Mouse (Mus musculus): ENCODE measurements around the gene Gm10999. TPM values are rescaled to one million over a fixed set of nuclear protein-coding genes. Genes with fewer than 3 reads are reported as not detected.
"Not testable (repeated sequence)": the region's sequence is repeated elsewhere in the genome, so short reads cannot be mapped to it uniquely, and the experiment has no call there.

The Gm10999 gene
- not detected in 2 replicates for polyA plus RNA-seq (2015; fragmentation: Nextera tagmentation; extraction: Ambion mirVana)

DNA sequence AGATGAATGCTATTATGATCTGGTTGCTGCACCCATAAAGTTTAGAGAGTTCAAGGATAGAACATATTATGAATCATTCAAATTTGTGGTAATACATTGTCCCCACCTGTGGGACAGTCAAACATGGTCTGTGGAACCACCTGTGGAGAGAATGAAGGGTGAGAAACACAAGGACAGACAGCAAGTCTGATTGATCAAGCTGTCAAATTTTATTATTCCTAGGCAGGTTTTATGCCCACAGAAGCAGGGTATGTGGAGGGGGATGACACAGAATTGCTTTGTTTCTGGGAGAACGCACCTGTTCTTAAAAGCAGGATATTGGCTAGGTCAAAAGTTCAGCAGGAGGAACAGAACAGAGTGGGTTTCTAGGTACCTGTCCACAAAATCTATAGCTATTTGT lies at the start of gene Gm10999:
Gene Gm10999 (minus strand): TSS at position 101 of the 400 bp plus-strand sequence.
- ATAC-seq (ENCODE audit: insufficient read depth) = no peak
- no peak within 1 kb of the TSS for H3K27ac ChIP-seq (replicated peaks)
- H3K9ac ChIP-seq = no peak within 1 kb of the TSS
- WGBS (ENCODE audit: insufficient replicate concordance) = 63% methylated on average over 1 of the region's 1 CpGs
- H3K4me2 ChIP-seq = no peak within 1 kb of the TSS
- no peaks in the 10 kb centered on the region for H3K4me1 ChIP-seq (replicated peaks)
- H3K4me3 ChIP-seq (replicated peaks) = no peak within 1 kb of the TSS
- no peaks in the 10 kb centered on the region for H3K9me3 ChIP-seq (replicated peaks)
- no peaks in the 10 kb centered on the region for H3K27me3 ChIP-seq
- no peaks in the 10 kb centered on the region for H3K36me3 ChIP-seq (replicated peaks)

DNA sequence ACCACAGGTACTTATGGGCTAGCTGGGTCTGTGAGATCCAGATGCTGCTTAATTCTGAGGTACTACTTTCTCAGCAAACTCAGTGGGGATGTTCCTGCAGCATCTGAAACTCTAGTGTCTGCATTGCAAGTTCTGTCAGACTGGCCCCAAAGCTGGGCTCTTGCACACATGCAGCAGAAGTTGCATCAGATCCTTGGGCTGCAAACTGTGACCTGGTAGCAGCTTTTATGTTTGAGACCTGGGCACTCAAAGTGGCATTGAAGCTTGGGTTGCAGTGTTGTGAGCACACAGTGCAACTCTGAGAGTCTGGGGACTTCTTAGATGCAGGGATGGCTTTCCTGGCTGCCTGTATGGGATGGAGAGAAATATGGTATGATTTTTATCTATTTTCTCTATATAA lies 2.0 kb upstream of the Gm10999 start:
- Histone ChIP-seq H3K27me3 (no peaks in the 10 kb centered on the region), H3K4me3 (replicated peaks) (no peak overlapping the region), H3K4me1 (replicated peaks) (no peaks in the 10 kb centered on the region), H3K9ac (no peak overlapping the region), H3K36me3 (replicated peaks) (no peaks in the 10 kb centered on the region), H3K4me2 (no peak overlapping the region), H3K9me3 (replicated peaks) (no peaks in the 10 kb centered on the region), H3K27ac (replicated peaks) (no peak overlapping the region)
- no peak for ATAC-seq (ENCODE audit: insufficient read depth)

GRCm38 (mm10) chr8:129115761-129116160 lies 15.7 kb downstream of the Gm10999 start:
- H3K27ac ChIP-seq (replicated peaks); H3K4me1 ChIP-seq (replicated peaks); H3K27me3 ChIP-seq; H3K4me3 ChIP-seq (replicated peaks); H3K9me3 ChIP-seq (replicated peaks); H3K36me3 ChIP-seq (replicated peaks); H3K9ac ChIP-seq; ATAC-seq (ENCODE audit: insufficient read depth); H3K4me2 ChIP-seq: not testable (repeated sequence)
- WGBS (ENCODE audit: insufficient replicate concordance) = 58% methylated on average over 3 of the region's 3 CpGs

Other genes starting within 250 kb of the Gm10999 start
- gene Ccdc7a, start 66.1 kb downstream of the Gm10999 start, polyA plus RNA-seq (2015; fragmentation: Nextera tagmentation; extraction: Ambion mirVana) = not detected in 2 replicates
- gene Ccdc7b, start 64.5 kb downstream of the Gm10999 start, polyA plus RNA-seq (2015; fragmentation: Nextera tagmentation; extraction: Ambion mirVana) = not detected in 2 replicates
- gene 2610044O15Rik8, start 102.7 kb upstream of the Gm10999 start, polyA plus RNA-seq (2015; fragmentation: Nextera tagmentation; extraction: Ambion mirVana) = 5.3 and 6.0 TPM in 2 replicates

Measured in liver, embryonic 15.5 days (tissue).